Mouse (Mus musculus) E14TG2a.4 (cell line): Measurements from ENCODE around the gene 4930562C15Rik.

Experiments used
- CTCF ChIP-seq: conservative IDR thresholded peaks from 2 replicates; pipeline ENCODE4 v1.5.1; 2014; ENCODE audit warnings: low read length
- NANOG ChIP-seq: IDR thresholded peaks from 2 replicates; pipeline ENCODE4 v1.6.1; 2014; ENCODE audit warnings: borderline replicate concordance, low read length, mixed read lengths

DNA sequence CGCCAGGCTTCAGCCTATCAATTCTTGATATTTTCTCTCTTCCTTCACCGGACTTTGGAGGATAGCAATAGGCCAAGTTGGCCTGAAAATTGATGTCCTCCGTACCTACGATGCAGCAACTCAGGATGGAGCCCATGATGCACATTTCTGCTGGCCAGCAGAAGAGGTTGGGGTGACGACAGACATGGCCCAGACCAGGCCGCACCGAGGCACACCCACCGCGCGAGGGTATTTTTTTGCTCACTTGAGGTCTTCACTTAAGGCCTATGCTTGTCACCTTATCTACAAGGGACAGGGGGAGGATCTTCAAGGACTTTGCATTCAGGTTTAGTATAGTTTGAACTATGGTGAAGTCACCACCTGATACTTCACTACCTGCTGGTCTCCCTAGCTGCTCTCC is 49.7 kb downstream of the 4930562C15Rik start:
- TF ChIP-seq CTCF (no peak), NANOG (no peak)
